In the genomic region with DNA sequence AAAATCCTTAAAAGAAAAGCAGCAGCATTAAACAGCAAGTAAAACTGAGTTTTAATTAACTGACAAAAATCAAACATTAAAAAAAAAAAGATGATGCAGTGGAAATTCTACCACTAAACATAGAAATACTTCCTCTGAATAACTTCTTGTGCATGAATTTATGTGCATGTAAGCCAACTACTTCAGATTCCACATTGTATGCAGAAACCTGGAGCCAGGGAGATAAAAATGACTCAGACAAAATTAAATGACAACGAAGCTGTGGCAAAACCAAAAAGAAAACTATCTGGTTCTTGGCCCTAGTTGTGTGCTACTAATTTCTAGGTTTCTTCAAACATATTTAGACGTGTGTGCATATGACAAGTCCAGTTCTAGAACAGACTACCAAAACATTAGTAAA, we compare ENCODE assay signal across 22 mouse cellular contexts. TPM values are rescaled to one million over a fixed set of nuclear protein-coding genes. Genes with fewer than 3 reads are reported as not detected.
DNase-seq lines count a peak whose midpoint lies in the region; ATAC-seq and TF ChIP-seq lines count a peak whose summit lies in the region.
"Had no signal": no experiment of that assay in that cellular context is flagged by ENCODE, and none has a peak within 500 bp of the region (broad histone marks: within the 10 kb centered on the region; RNA-seq: fewer than 3 reads in every experiment).

No protein-coding gene starts in this region.

- no peaks in the 10 kb centered on the region for H3K27me3 ChIP-seq in heart, embryonic 15.5 days
- H3K27me3 ChIP-seq in neural tube, embryonic 15.5 days (replicated peaks): no peaks in the 10 kb centered on the region
- H3K27me3 ChIP-seq: embryonic facial prominence, embryonic 12.5 days; heart, embryonic 12.5 days; hindbrain, embryonic 15.5 days; intestine, embryonic 15.5 days; limb, embryonic 13.5 days; neural tube, embryonic 12.5 days had no signal

- H3K9me3 ChIP-seq in heart, embryonic 15.5 days (replicated peaks): no peaks in the 10 kb centered on the region
- H3K9me3 ChIP-seq in neural tube, embryonic 15.5 days (replicated peaks): no peaks in the 10 kb centered on the region
- H3K9me3 ChIP-seq: embryonic facial prominence, embryonic 12.5 days; heart, embryonic 12.5 days; hindbrain, embryonic 15.5 days; intestine, embryonic 15.5 days; limb, embryonic 13.5 days; liver, embryonic 12.5 days; neural tube, embryonic 12.5 days had no signal

- intact Hi-C loops in heart, postnatal 10 days (cut with DNase I): loop anchor here (2.0 kb wide), 1 partner anchor 49 kb away; a partner anchor contains a TSS
- intact Hi-C loops in left cerebral cortex, adult 2 months (cut with DNase I): no loop called here
- intact Hi-C loops in left cerebral cortex, postnatal 14 days (cut with DNase I): loop anchor here (10.0 kb wide), 1 partner anchor 265 kb away; no protein-coding TSS in a partner anchor

- TF ChIP-seq CTCF in left cerebral cortex, adult 2 months (IDR thresholded peaks at IDR 0.05): no peak

- peaks cover 29% of the 10 kb centered on the region for H3K4me1 ChIP-seq in heart, embryonic 15.5 days (replicated peaks)
- H3K4me1 ChIP-seq in neural tube, embryonic 15.5 days: peaks cover 13% of the 10 kb centered on the region

- peak overlapping the region; percentile 36; the same call in 1 of the 2 replicates for H3K4me2 ChIP-seq in heart, embryonic 15.5 days
- no peak overlapping the region for H3K4me2 ChIP-seq in neural tube, embryonic 15.5 days
- H3K4me2 ChIP-seq: embryonic facial prominence, embryonic 12.5 days; heart, embryonic 12.5 days; intestine, embryonic 15.5 days; limb, embryonic 13.5 days; liver, embryonic 12.5 days had no signal

- no peak overlapping the region for H3K9ac ChIP-seq in heart, embryonic 15.5 days
- no peak overlapping the region for H3K9ac ChIP-seq in neural tube, embryonic 15.5 days (replicated peaks)
- H3K9ac ChIP-seq: embryonic facial prominence, embryonic 12.5 days; heart, embryonic 12.5 days; hindbrain, embryonic 15.5 days; intestine, embryonic 15.5 days; limb, embryonic 13.5 days; liver, embryonic 12.5 days; neural tube, embryonic 12.5 days had no signal

- no peak for DNase-seq in heart, postnatal 10 days
- no peak for DNase-seq in left cerebral cortex, adult 2 months (ENCODE audit: extremely low spot score in 1 of 2, low spot score in 2 of 2)
- no peak for DNase-seq in left cerebral cortex, postnatal 14 days (ENCODE audit: low spot score in 2 of 2)
- DNase-seq in A20 (ENCODE audit: low read depth, low spot score): peak; percentile 4
- peak; percentile 24 for DNase-seq in Muller cell, postnatal 12 days (ENCODE audit: inconsistent ontology term)
- DNase-seq: adrenal gland, postnatal 10 days; cerebellum, adult 18-20 months; cerebellum, postnatal 14 days; kidney, adult 8-10 months; kidney, postnatal 10 days; lung, adult 18-20 months; retina, postnatal 1 day; right cerebral cortex, postnatal 25 days had no signal

- no peak for ATAC-seq in heart, embryonic 15.5 days (replicated peaks; ENCODE audit: insufficient number of reproducible peaks, insufficient read depth, low FRiP score, low read depth)
- ATAC-seq in neural tube, embryonic 15.5 days (ENCODE audit: low FRiP score): no peak
- ATAC-seq: intestine, embryonic 15.5 days; liver, embryonic 12.5 days had no signal

- H3K4me3 ChIP-seq in heart, embryonic 15.5 days: no peak overlapping the region
- H3K4me3 ChIP-seq in left cerebral cortex, adult 2 months: peak overlapping the region; percentile 80
- no peak overlapping the region for H3K4me3 ChIP-seq in neural tube, embryonic 15.5 days (replicated peaks)
- H3K4me3 ChIP-seq: embryonic facial prominence, embryonic 12.5 days; heart, embryonic 12.5 days; hindbrain, embryonic 15.5 days; intestine, embryonic 15.5 days; limb, embryonic 13.5 days; liver, embryonic 12.5 days; neural tube, embryonic 12.5 days had no signal

- WGBS in heart, embryonic 15.5 days: 55% methylated on average over 2 of the region's 2 CpGs
- WGBS in neural tube, embryonic 15.5 days: 88% methylated on average over 2 of the region's 2 CpGs

- no peak overlapping the region for H3K27ac ChIP-seq in heart, embryonic 15.5 days
- H3K27ac ChIP-seq in left cerebral cortex, adult 2 months: no peak overlapping the region
- H3K27ac ChIP-seq in neural tube, embryonic 15.5 days (replicated peaks): no peak overlapping the region
- H3K27ac ChIP-seq: embryonic facial prominence, embryonic 12.5 days; hindbrain, embryonic 15.5 days; intestine, embryonic 15.5 days; limb, embryonic 13.5 days; liver, embryonic 12.5 days; neural tube, embryonic 12.5 days had no signal

- no peaks in the 10 kb centered on the region for H3K36me3 ChIP-seq in heart, embryonic 15.5 days
- no peaks in the 10 kb centered on the region for H3K36me3 ChIP-seq in neural tube, embryonic 15.5 days
- H3K36me3 ChIP-seq: embryonic facial prominence, embryonic 12.5 days; hindbrain, embryonic 15.5 days; intestine, embryonic 15.5 days; limb, embryonic 13.5 days; liver, embryonic 12.5 days; neural tube, embryonic 12.5 days had no signal

RNA-seq across cellular contexts. Expression of a gene that starts 2.7 kb away (rescaled TPM):
- polyA plus RNA-seq in heart, embryonic 15.5 days (2015; fragmentation: Nextera tagmentation; extraction: Ambion mirVana): 16.0 and 17.8 TPM in 2 replicates
- 10 to 100 TPM; 33.3 to 34.2 TPM for total RNA-seq in heart, postnatal 10 days (2021)
- 10 to 100 TPM; 87.6 to 90.9 TPM for total RNA-seq in left cerebral cortex, adult 2 months (2021)
- 10 to 100 TPM; 62.9 to 77.3 TPM for total RNA-seq in left cerebral cortex, postnatal 14 days (2021)
- polyA plus RNA-seq in neural tube, embryonic 15.5 days (2015; fragmentation: Nextera tagmentation; extraction: Ambion mirVana): 34.2 and 39.1 TPM in 2 replicates

RNA-seq across cellular contexts. Expression of a gene that starts 48.7 kb away (rescaled TPM):
- polyA plus RNA-seq in heart, embryonic 15.5 days (2015; fragmentation: Nextera tagmentation; extraction: Ambion mirVana): 27.1 and 30.5 TPM in 2 replicates
- total RNA-seq in heart, postnatal 10 days (2021): 10 to 100 TPM; 15.4 to 17.4 TPM
- total RNA-seq in left cerebral cortex, adult 2 months (2021): 1 to 10 TPM; 3.7 to 5.0 TPM
- total RNA-seq in left cerebral cortex, postnatal 14 days (2021): 1 to 10 TPM; 3.0 to 4.8 TPM
- polyA plus RNA-seq in neural tube, embryonic 15.5 days (2015; fragmentation: Nextera tagmentation; extraction: Ambion mirVana): 6.5 and 8.6 TPM in 2 replicates

Comparison
In these comparisons a context has a peak if more than half of its experiments do, and no peak if none do; other contexts are left out.
1. DNase-seq: peak in A20 (single experiment) and Muller cell, postnatal 12 days (single experiment); none in heart, postnatal 10 days (0 of 2), left cerebral cortex, adult 2 months (0 of 2) and left cerebral cortex, postnatal 14 days (0 of 2).